In the genomic region with DNA sequence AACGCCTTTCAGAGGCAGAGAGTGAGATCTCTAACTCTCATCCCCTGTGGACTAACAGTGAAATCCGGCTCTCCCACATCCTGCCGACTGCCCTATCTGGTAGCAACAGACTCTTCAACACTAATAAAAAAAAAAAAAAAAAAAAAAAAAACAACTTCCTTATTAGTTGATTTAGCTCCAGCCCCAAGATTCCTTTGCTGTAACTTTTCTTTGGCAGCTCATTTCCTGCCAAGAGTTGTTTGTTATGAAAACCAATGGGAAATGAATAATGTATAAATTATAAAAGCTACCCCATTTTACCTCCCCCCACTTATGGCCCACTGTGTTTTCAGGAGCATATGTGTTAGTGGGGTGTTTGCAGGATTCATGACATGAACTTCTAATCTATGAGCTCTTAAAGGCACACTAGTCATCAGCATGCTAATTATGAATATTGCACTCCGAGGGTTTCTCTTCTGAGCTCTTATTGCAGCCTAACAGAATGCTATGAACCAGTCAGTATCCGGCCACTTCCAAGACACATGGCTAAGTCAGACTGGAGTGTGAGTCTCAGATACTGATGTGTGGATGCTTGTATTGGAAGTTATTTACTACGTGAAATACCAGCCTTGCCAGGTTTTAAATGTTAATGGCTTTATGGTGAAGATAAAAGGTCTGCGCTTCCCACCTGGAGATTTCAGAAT, we compare ENCODE assay signal across 20 mouse cellular contexts.
DNase-seq lines count a peak whose midpoint lies in the region; ATAC-seq and TF ChIP-seq lines count a peak whose summit lies in the region.
"Had no signal": no experiment of that assay in that cellular context is flagged by ENCODE, and none has a peak within 500 bp of the region (broad histone marks: within the 10 kb centered on the region; RNA-seq: fewer than 3 reads in every experiment).

No protein-coding gene starts in this region.

- WGBS in heart, postnatal 0 days, result 55% methylated on average over 7 of the region's 7 CpGs
- WGBS in forebrain, embryonic 12.5 days, result 88% methylated on average over 7 of the region's 7 CpGs

- no peak overlapping the region for H3K4me2 ChIP-seq in heart, postnatal 0 days (ENCODE audit: low read depth, low read length)
- no peak overlapping the region for H3K4me2 ChIP-seq in forebrain, embryonic 12.5 days
- H3K4me2 ChIP-seq: embryonic facial prominence, embryonic 15.5 days; heart, embryonic 12.5 days; limb, embryonic 15.5 days; midbrain, embryonic 12.5 days had no signal

- no peaks in the 10 kb centered on the region for H3K4me1 ChIP-seq in heart, postnatal 0 days (ENCODE audit: control insufficient read depth, insufficient read depth)
- H3K4me1 ChIP-seq in forebrain, embryonic 12.5 days, result no peaks in the 10 kb centered on the region
- H3K4me1 ChIP-seq: embryonic facial prominence, embryonic 15.5 days; heart, embryonic 12.5 days; hindbrain, embryonic 10.5 days; limb, embryonic 15.5 days; midbrain, embryonic 12.5 days had no signal

- no peak for TF ChIP-seq CTCF in heart, postnatal 0 days (IDR thresholded peaks at IDR 0.05; ENCODE audit: low read depth)

- peak; percentile 30; the same call in 1 of the 2 replicates for ATAC-seq in heart, postnatal 0 days (ENCODE audit: insufficient read depth, low read depth)
- ATAC-seq in common myeloid progenitor, adult 5-6 weeks (replicated peaks; ENCODE audit: low read depth, poor library complexity, severe bottlenecking), result peak; percentile 95
- ATAC-seq in forebrain, embryonic 12.5 days (ENCODE audit: low FRiP score), result no peak
- ATAC-seq: inflammation-experienced regulatory T-cells, adult 6 months had no signal

- no peaks in the 10 kb centered on the region for H3K9me3 ChIP-seq in heart, postnatal 0 days (replicated peaks; ENCODE audit: control insufficient read depth, low read length)
- H3K9me3 ChIP-seq in forebrain, embryonic 12.5 days, result no peaks in the 10 kb centered on the region
- H3K9me3 ChIP-seq: embryonic facial prominence, embryonic 15.5 days; heart, embryonic 12.5 days; hindbrain, embryonic 10.5 days; limb, embryonic 15.5 days; midbrain, embryonic 12.5 days had no signal

- H3K4me3 ChIP-seq in heart, postnatal 0 days (ENCODE audit: low read depth, low read length), result no peak overlapping the region
- no peak overlapping the region for H3K4me3 ChIP-seq in forebrain, embryonic 12.5 days (replicated peaks)
- H3K4me3 ChIP-seq: embryonic facial prominence, embryonic 15.5 days; heart, embryonic 12.5 days; hindbrain, embryonic 10.5 days; limb, embryonic 15.5 days; midbrain, embryonic 12.5 days had no signal

- DNase-seq in heart, postnatal 0 days (ENCODE audit: low spot score), result peak; percentile 16
- no peak for DNase-seq in heart, adult 11 months
- peak; percentile 48 for DNase-seq in kidney, postnatal 10 days
- peak; percentile 47 for DNase-seq in lung, postnatal 10 days
- DNase-seq in ovary, postnatal 14 days (ENCODE audit: low spot score), result no peak
- no peak for DNase-seq in urinary bladder, postnatal 10 days (ENCODE audit: low spot score)
- DNase-seq: adrenal gland, postnatal 25 days; cerebellum, adult 8-10 months; gastrocnemius, postnatal 36 days; right cerebral cortex, postnatal 25 days had no signal

- H3K9ac ChIP-seq in heart, postnatal 0 days (replicated peaks; ENCODE audit: low read depth, low read length), result no peak overlapping the region
- H3K9ac ChIP-seq in forebrain, embryonic 12.5 days, result no peak overlapping the region
- H3K9ac ChIP-seq: embryonic facial prominence, embryonic 15.5 days; heart, embryonic 12.5 days; limb, embryonic 15.5 days; midbrain, embryonic 12.5 days had no signal

- no peaks in the 10 kb centered on the region for H3K36me3 ChIP-seq in heart, postnatal 0 days (replicated peaks; ENCODE audit: control insufficient read depth, insufficient read depth, low read length)
- H3K36me3 ChIP-seq in forebrain, embryonic 12.5 days (replicated peaks), result no peaks in the 10 kb centered on the region
- H3K36me3 ChIP-seq: embryonic facial prominence, embryonic 15.5 days; heart, embryonic 12.5 days; hindbrain, embryonic 10.5 days; limb, embryonic 15.5 days; midbrain, embryonic 12.5 days had no signal

- no peak for TF ChIP-seq EP300 in heart, postnatal 0 days (IDR thresholded peaks at IDR 0.05; ENCODE audit: low read depth)

- no peak overlapping the region for H3K27ac ChIP-seq in heart, postnatal 0 days (ENCODE audit: low read depth)
- H3K27ac ChIP-seq in forebrain, embryonic 12.5 days, result no peak overlapping the region
- H3K27ac ChIP-seq: embryonic facial prominence, embryonic 15.5 days; hindbrain, embryonic 10.5 days; limb, embryonic 15.5 days; macrophage; midbrain, embryonic 12.5 days; stomach, postnatal 0 days had no signal

- H3K27me3 ChIP-seq in heart, postnatal 0 days (ENCODE audit: control insufficient read depth, insufficient read depth, low read length), result no peaks in the 10 kb centered on the region
- no peaks in the 10 kb centered on the region for H3K27me3 ChIP-seq in forebrain, embryonic 12.5 days
- H3K27me3 ChIP-seq: embryonic facial prominence, embryonic 15.5 days; heart, embryonic 12.5 days; limb, embryonic 15.5 days; midbrain, embryonic 12.5 days had no signal

Comparison
In these comparisons a context has a peak if more than half of its experiments do, and no peak if none do; other contexts are left out.
1. DNase-seq: peak in heart, postnatal 0 days (single experiment), kidney, postnatal 10 days (single experiment) and lung, postnatal 10 days (single experiment); none in heart, adult 11 months (single experiment), ovary, postnatal 14 days (single experiment) and urinary bladder, postnatal 10 days (single experiment).